Mouse (Mus musculus): ENCODE results near the gene Rasl10b.

- TF ChIP-seq POLR2A (IDR thresholded peaks at IDR 0.05; ENCODE audit: low read depth, low read length) = no peak
- TF ChIP-seq CTCF (IDR thresholded peaks at IDR 0.05; ENCODE audit: extremely low read depth, insufficient read depth, insufficient read length, insufficient replicate concordance) = no peak
These were observed 25.9 kb upstream of the Rasl10b start for GRCm38 (mm10) chr11:83382876-83383531.

Data from spleen, adult 2 months (tissue).